Mouse (Mus musculus): ENCODE data around the gene Phlda3. TPM values are rescaled to one million over a fixed set of nuclear protein-coding genes. Genes with fewer than 3 reads are reported as not detected.

Gene Phlda3
- polyA plus RNA-seq, 1 experiment = 16.7 TPM

DNA sequence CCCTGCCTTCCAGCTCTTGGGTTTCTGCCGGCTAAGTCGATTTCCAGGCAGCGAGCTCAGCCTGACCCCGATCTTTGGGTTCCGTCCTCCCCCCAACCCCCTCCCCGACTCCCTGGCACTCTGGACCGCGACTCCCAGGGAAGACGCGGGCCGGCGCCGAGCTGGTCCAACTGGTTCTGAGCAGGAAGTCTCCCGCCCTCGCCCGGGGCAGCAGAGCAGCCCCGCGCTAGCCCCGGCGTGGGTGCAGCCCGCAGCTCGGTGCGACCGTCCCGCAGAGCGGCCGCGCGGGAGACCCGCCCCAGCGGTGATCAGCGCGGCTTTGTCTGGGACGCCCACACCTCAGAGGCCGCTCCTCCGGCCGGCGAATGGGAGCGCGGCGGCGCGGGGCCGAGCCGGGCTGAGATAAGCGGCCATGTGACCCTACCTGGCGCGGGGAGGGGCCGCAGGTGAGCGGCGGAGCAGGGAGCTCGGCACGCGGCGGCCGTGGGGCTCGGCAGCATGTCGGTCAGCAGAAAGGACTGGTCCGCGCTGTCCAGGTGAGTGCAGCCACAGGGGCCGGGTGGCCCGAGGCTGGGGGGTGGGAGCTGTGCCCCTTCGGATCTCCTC, 52.7 kb downstream of the Phlda3 start, which contains the start of gene Lad1:
Gene Lad1, plus strand, starts transcription at position 118 of the 606 bp plus-strand sequence.
- DNase-seq (ENCODE audit: low read depth, low spot score) = no peak
- WGBS = under 1% methylated on average over 62 of the region's 63 CpGs

Other genes starting within 250 kb of the Phlda3 start
- 5.3 and 8.7 TPM in 2 replicates for gene Nav1, start 158.8 kb upstream of the Phlda3 start, polyA plus RNA-seq (2012; rRNA removed)
- gene Csrp1, start 46.1 kb upstream of the Phlda3 start, polyA plus RNA-seq (2012; rRNA removed) = 380 and 490 TPM in 2 replicates
- 0.66 and 1.3 TPM in 2 replicates for gene Tnni1, start 13.3 kb downstream of the Phlda3 start, polyA plus RNA-seq (2012; rRNA removed)
- gene Lad1, start 52.5 kb downstream of the Phlda3 start, polyA plus RNA-seq (2012; rRNA removed) = 281 and 293 TPM in 2 replicates
- gene Tnnt2, start 70.2 kb downstream of the Phlda3 start, polyA plus RNA-seq (2012; rRNA removed) = 1.9 and 2.3 TPM in 2 replicates
- 15.1 and 19.9 TPM in 2 replicates for gene Pkp1, start 153.1 kb downstream of the Phlda3 start, polyA plus RNA-seq (2012; rRNA removed)
- gene Igfn1, start 240.2 kb downstream of the Phlda3 start, polyA plus RNA-seq (2012; rRNA removed) = 0.16 TPM in 1 of 2 replicates, not detected in the other
- gene Tmem9, start 242.0 kb downstream of the Phlda3 start, polyA plus RNA-seq (2012; rRNA removed) = 23.1 and 28.7 TPM in 2 replicates